Mouse (Mus musculus) liver, embryonic 14.5 days (tissue): Measurements from ENCODE around the gene Arhgef7.

Experiments used
- CTCF ChIP-seq: IDR thresholded peaks from 2 replicates; pipeline ENCODE4 v1.5.1; 2016; ENCODE audit warnings: antibody characterized with exemption, low read depth, control low read depth
- EP300 ChIP-seq: IDR thresholded peaks from 2 replicates; pipeline ENCODE4 v1.6.1; 2016; ENCODE audit warnings: antibody characterized with exemption, low read depth

GRCm38 (mm10) chr8:11746850-11747600 is 19.5 kb downstream of the Arhgef7 start:
- no peak for TF ChIP-seq CTCF
- no peak for TF ChIP-seq EP300
